Mouse (Mus musculus): ENCODE measurements around the gene Arhgap23.

The Arhgap23 gene

GRCm38 (mm10) chr11:97534442-97535307 lies 119.3 kb downstream of the Arhgap23 start:
- peak; percentile 43 for DNase-seq (ENCODE audit: low spot score)

DNA sequence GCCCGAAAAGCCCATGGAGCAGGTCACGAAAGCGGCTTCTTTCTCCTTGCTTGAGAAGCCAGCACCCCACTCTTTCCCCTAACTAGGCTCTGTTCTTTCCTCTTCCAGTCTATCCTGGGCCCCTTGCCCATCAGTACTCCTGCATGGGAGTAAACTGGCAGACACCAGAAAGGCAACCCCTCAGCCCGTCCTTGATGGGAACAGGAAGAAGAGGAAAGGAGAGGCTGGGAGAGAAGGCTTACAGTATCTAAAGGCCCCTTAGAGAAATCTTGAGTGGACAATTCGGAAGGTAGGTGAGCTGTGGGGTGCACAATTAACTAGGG lies 119.9 kb downstream of the Arhgap23 start:
- no peak for DNase-seq (ENCODE audit: low spot score)

GRCm38 (mm10) chr11:97535660-97536059 lies 120.3 kb downstream of the Arhgap23 start:
- DNase-seq (ENCODE audit: low spot score) = no peak

DNA sequence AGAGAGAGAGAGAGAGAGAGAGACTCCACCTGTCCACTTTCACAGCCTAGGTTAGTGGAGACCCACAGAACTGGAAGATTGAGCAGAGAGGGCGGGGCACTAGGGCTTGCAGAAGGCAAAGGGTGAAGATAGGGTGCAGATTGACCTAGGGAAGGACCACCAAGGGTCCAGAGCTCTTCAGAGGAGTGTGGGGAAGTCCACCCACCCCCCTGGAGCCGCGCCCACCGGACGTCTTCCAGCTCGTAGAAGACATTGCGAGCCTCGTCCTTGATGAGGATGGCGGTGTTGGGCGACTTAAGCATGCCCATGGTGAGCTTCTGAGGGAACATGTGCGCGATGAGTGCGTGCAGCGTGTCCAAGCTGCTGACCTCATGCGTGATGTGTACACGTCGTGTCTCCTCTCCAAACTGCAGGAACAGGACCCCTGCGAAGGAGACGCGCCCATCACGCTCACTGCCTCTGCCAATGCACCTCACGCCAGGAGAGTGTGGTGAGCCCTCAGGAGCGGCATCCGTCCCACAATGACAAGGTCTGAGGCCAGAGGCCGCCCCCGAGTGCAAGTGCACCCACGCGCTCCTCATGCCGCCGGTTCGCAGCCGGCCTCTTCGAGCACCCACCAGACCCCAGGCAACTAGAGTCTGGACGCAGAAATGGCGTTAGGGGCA lies 120.9 kb downstream of the Arhgap23 start:
- no peak for DNase-seq (ENCODE audit: low spot score)

DNA sequence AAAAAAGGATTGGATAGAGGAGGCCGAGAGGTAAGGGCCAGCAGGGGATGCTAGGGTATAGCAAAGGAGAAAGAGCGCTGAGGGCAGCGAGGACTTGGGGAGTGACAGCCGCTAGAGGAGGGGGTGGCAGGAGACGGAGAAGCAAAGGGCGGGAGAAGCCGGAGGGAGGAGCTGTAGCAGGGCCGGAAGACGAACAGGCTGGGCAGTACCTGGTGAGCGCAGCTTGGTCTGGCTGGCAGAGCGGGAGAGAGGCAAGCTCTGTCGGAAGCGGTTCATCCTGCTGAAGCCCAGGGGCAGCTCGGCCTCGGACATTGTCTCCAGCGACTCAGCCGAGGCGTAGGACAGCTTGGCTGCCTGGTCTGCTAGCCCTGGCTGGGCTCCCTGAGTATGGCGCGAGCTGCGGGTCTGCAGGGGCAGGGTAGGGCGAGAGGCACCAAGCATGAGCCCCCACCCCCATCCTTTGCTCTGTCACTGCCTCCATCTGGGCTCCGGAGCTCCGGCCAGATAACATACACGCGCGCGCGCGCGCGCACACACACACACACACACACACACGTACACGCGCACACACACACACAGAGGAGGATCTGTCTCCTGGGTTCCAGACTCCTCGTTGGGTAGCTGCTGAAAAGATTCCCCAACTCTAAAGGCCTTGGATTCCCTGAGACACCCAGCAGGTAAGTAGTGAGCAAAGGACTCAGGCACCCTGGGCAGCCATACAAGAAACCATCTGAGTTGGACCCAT lies 121.7 kb downstream of the Arhgap23 start:
- DNase-seq (ENCODE audit: low spot score) = peak; percentile 65

GRCm38 (mm10) chr11:97537580-97538089 lies 122.3 kb downstream of the Arhgap23 start:
- no peak for DNase-seq (ENCODE audit: low spot score)

GRCm38 (mm10) chr11:97539622-97540021 lies 124.3 kb downstream of the Arhgap23 start:
- DNase-seq (ENCODE audit: low spot score) = no peak

DNA sequence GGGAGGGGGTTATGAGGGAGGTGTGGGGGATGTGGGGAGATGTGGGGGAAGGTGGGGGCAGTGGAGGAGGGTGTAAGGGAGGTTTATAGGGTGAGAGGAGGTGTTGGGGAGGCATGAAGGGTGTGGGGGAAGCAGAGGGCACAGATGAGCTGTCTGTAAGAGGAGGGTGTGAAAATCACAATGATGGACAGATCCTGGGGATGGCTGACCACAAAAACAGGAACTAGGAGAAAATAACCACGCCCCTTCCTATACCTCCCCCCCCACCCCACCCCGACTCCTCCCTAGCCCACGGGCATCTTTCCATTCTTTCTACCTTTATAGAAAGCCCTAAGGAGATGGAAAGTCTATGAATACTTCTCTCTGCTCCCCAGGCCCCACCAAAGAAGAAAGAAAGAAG lies 124.8 kb downstream of the Arhgap23 start:
- DNase-seq (ENCODE audit: low spot score) = no peak

DNA sequence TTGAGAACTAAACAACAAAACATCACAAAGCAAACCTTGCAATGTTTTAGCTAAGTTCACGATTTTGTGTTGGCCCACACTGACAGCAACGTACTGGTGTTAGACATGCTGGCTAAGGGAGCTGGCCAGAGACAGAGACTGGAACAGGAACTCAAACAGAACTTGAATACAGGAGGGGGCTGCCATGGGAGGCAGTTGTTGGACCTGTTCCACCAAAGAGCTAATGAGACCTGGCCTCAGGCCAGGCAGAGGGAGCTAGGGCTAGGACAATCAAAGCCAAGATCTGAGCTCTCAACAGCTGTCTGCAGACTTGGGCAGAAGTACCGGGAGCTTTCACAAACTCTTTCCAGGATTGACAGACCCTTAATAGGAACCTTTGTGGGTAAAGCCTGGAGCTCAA lies 125.3 kb downstream of the Arhgap23 start:
- no peak for DNase-seq (ENCODE audit: low spot score)

DNA sequence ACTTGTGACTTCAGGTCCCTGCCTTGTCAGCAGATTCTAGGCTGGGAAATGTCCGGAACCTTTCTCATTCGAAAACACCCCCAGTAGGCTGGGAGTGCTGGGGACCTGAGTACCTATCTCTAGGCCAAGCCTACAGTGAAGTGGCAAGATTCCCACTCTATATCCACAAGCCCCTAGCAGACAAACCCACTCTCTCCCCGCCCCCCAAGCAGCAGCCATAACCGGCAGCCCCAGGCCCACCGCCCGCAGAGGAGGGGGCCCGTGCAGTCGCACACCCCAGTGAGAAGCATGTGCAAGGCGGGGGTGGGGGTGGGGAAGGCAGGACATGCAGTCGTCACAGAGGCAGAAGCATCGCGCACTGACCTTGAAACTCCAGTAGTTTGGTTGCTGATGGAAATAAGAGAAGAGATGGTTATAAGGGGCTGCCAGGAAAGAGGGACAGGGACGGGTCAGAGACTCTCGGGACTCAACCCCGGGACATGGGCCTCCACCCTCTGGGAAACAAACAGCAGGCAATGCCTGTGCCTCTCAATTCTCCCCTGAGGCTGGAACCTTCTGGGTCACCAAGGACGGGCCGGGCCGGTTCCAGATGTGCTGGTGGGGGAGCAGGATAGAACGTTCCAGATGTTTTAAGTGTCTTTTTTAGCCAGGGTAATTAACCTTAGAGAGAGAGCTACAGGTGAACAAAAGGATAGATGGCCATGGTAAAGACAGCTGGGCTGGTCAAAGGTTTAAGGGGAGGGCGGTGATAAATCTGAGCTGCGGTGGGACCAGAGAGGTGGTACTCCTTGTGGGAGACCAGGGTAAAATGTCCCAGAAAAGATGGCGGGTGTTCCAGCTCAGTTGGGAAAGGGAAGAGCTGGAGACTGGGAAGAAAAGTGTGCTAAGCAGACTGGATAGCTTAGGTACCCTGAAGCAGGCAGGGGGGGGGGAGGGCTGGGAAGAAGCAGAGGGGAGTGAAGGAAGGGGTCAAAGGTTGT lies 127.1 kb downstream of the Arhgap23 start:
- DNase-seq (ENCODE audit: low spot score) = no peak

GRCm38 (mm10) chr11:97543181-97543733 lies 127.9 kb downstream of the Arhgap23 start:
- no peak for DNase-seq (ENCODE audit: low spot score)

DNA sequence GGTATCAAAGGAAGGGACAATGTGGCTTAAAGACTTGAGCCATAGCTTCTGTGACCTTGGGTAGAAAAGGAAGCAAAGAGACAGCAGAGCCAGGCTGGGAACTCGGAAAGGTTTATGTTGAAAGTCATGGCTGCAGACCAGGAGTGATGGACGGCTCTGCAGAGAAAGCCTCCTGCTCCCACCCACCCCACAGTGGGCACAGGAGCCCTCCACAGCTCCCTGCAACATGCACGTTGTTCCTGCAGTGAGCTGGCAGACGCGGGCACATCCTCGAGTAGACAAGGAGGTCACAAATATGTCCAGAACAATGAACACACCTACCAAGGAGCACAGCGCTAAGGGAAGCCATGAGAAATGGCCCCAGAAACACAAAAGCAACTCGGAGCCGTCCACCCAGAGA lies 128.6 kb downstream of the Arhgap23 start:
- no peak for DNase-seq (ENCODE audit: low spot score)

GRCm38 (mm10) chr11:97545808-97546560 lies 130.7 kb downstream of the Arhgap23 start:
- no peak for DNase-seq (ENCODE audit: low spot score)

DNA sequence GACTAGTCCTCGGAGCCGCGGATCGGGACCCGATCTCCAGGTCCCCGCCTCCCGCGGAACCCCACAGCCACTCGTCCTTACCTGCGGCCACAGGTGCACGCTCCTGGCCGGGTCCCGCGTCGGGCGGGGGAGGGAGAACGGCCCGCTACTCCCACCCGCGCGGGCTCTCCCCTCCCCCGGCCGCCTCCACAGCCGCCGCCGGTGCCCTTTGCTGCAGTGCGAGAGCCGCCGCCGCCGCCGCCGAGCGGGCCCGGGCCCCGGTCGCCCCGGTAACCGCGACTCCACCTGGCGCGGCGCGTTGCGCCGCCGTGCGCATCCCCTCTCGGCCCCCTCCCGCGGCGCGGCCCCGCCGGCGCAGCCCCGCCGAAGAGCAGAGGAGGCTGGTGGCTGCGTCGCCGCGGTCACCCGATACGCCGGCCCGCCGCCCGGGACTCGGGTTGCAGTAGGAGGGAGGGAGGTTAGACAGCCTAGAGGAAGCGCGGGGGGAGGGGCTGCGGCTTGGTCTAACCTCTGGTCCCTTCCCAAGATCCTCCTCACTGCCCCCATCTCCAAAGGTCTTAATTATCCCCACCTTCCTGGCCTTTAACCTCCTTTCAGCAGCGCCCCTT lies 131.6 kb downstream of the Arhgap23 start:
- DNase-seq (ENCODE audit: low spot score) = peak; percentile 77

GRCm38 (mm10) chr11:97547957-97548706 lies 132.8 kb downstream of the Arhgap23 start:
- no peak for DNase-seq (ENCODE audit: low spot score)

- no peak for DNase-seq (ENCODE audit: low spot score)
Measured at GRCm38 (mm10) chr11:97548757-97549156, 133.4 kb downstream of the Arhgap23 start.
